Comparison of ENCODE assay signal across 26 mouse cellular contexts in genomic region chr16:93041399-93041798, GRCm38 (mm10).
"Had no signal": no experiment of that assay in that cellular context is flagged by ENCODE, and none has a peak within 500 bp of the region (broad histone marks: within the 10 kb centered on the region; RNA-seq: fewer than 3 reads in every experiment).

No protein-coding gene starts in this region.

- DNase-seq: gastrocnemius, adult 2 months; gastrocnemius, postnatal 10 days; gastrocnemius, postnatal 25 days; heart, adult 18-20 months; heart, postnatal 10 days; heart, postnatal 4 days; kidney, adult 18-20 months; kidney, adult 8-10 months; kidney, postnatal 14 days; kidney, postnatal 36 days; layer of hippocampus, adult 9-11 months; liver had no signal

- H3K27me3 ChIP-seq: hindbrain, embryonic 12.5 days; intestine, embryonic 15.5 days; limb, embryonic 12.5 days had no signal

- H3K27ac ChIP-seq: gastrocnemius, adult 2 months; heart, embryonic 10.5 days; hindbrain, embryonic 10.5 days; hindbrain, embryonic 12.5 days; hindbrain, embryonic 14.5 days; intestine, embryonic 15.5 days; kidney, embryonic 15.5 days; kidney, postnatal 0 days; left cerebral cortex, adult 2 months; limb, embryonic 10.5 days; limb, embryonic 12.5 days had no signal

- H3K9ac ChIP-seq: heart, embryonic 12.5 days; hindbrain, embryonic 12.5 days; hindbrain, embryonic 14.5 days; intestine, embryonic 15.5 days; kidney, embryonic 15.5 days; limb, embryonic 12.5 days had no signal

- ATAC-seq: hindbrain, embryonic 16.5 days; inflammation-experienced regulatory T-cells, adult 6 months; intestine, embryonic 15.5 days; intestine, postnatal 0 days had no signal

- H3K36me3 ChIP-seq: heart, embryonic 10.5 days; heart, embryonic 12.5 days; hindbrain, embryonic 10.5 days; hindbrain, embryonic 12.5 days; intestine, embryonic 15.5 days; kidney, embryonic 15.5 days; limb, embryonic 10.5 days; limb, embryonic 12.5 days had no signal

- H3K4me2 ChIP-seq: heart, embryonic 12.5 days; hindbrain, embryonic 12.5 days; hindbrain, embryonic 14.5 days; intestine, embryonic 15.5 days; kidney, embryonic 15.5 days; limb, embryonic 12.5 days had no signal

- H3K4me3 ChIP-seq: gastrocnemius, adult 2 months; heart, embryonic 10.5 days; heart, embryonic 12.5 days; hindbrain, embryonic 10.5 days; hindbrain, embryonic 12.5 days; intestine, embryonic 15.5 days; kidney, embryonic 15.5 days; left cerebral cortex, adult 2 months; limb, embryonic 10.5 days; limb, embryonic 12.5 days had no signal

- H3K9me3 ChIP-seq: heart, embryonic 10.5 days; hindbrain, embryonic 10.5 days; hindbrain, embryonic 12.5 days; intestine, embryonic 15.5 days; kidney, embryonic 15.5 days; limb, embryonic 10.5 days; limb, embryonic 12.5 days had no signal
